Mouse (Mus musculus) large intestine, adult 2 months (tissue): ENCODE measurements around the gene Ranbp3. TPM values are rescaled to one million over a fixed set of nuclear protein-coding genes. Genes with fewer than 3 reads are reported as not detected.

ENCODE experiments used
- DNase-seq: peaks from one replicate; pipeline ENCODE4 v3.0.0-alpha.2; 2012; ENCODE audit warnings: low read depth, low spot score
- WGBS: fragments of 180-500 bp; shearing (Covaris S2); methylation state at CpG from one replicate; pipeline ENCODE4 v1.1.7; 2018; 5-methylcytosine and 5-hydroxymethylcytosine counted together
- polyA plus RNA-seq: library from polyadenylated mRNA; depleted of rRNA; stranded (reverse); fragments of >200 nt; gene quantifications from 2 replicates; pipeline ENCODE4 v1.2.3, GENCODE M21; 2012

Gene Ranbp3
- polyA plus RNA-seq, 1 experiment = 62.5 TPM

GRCm38 (mm10) chr17:56717363-56718058, 44.4 kb downstream of the Ranbp3 start, which contains the start of the genes Ndufa11 and Vmac:
TSS of gene Ndufa11 (plus strand) at chr17:56717767.
TSS of gene Vmac (minus strand) at chr17:56718022.
- DNase-seq = peak; percentile 94
- under 1% methylated on average over 59 of the region's 59 CpGs for WGBS

GRCm38 (mm10) chr17:56722441-56722840, 49.3 kb downstream of the Ranbp3 start:
- WGBS = 63% methylated on average over 5 of the region's 5 CpGs
- no peak for DNase-seq

DNA sequence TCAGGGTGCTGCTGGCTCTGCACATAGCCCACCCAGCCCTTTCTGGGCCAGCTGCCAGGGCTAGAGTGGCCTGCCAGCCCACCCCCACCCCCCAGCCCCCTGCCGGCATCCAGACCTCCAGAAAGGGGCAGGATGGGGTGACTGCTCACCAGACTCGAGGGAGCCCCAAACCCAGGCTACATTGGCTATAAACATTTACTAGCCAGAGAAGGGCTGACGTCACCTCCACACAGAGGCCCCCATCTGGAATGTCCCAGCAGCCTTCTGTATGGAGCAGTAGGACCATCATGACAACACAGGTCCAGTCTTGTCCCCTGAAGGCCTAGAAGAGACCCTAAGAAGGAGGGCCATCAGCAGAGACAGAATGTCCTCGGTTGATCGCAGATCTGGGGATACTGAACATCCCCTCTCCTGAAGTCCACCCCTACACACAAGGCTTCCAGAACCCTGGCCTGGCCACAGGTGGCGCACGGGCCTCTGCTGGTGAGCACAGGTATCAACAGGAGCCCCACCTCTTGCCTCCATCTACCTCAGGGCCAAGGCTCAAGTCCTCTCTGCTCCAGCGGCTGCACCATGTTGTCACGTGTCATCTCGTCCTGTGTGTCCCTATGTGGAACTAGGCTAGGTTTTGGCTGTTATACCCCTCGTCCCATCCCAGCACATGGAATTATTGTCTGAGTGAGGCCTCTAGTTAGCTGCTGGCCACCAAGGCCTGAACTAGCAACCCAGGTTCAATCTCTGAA, 50.5 kb downstream of the Ranbp3 start:
- WGBS = 78% methylated on average over 11 of the region's 11 CpGs
- DNase-seq = no peak

DNA sequence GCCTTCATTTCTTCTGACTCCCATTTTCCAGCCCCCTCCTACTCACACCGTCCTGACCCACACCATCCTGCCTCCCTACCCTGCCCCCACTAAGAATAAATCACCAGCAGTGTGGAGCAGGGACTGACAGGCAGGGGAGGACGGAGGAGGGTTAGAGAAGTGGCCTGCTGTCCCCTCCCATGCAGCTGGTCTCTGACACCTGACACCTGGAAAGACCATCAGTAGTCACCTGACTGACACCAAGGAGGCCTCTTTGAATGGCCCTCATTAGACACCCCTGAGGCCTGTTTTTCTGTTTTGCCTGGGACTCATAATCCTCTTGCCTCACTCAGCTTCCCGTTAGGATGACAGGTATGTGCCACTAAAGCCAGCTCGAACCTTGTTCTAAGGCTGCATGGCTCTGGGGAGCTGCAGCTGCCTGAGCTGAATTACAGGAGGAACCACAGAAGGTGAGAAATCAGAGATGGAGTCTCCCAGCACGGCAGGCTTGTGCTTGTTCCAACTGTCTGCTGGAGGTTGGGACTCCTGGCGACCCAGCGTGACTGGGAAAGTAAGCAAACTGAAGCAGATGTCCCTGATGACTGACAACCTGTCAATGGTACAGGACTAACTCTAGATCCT, 54.0 kb downstream of the Ranbp3 start:
- DNase-seq = no peak
- WGBS = 26% methylated on average over 7 of the region's 7 CpGs

DNA sequence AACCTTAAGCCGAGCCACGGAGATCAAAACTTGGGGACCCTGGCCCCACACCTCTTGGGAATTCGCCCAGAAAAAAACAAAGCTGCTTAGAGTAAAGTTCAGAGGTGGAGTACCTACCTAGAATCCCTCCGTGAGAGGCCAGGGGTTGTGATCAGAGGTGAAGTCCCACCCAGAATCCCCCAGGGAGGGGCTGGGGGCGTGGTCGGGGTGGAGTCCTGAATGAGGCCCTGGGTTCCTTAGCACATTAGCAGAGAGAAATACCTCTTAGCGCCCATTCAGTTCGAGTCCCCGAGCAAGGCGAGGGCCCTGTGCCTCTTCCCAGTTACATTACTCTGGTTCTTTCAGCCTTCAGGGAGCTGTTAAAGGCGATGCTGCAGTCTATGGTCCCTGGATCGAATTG, 54.6 kb downstream of the Ranbp3 start:
- no peak for DNase-seq
- WGBS = 17% methylated on average over 12 of the region's 12 CpGs

DNA sequence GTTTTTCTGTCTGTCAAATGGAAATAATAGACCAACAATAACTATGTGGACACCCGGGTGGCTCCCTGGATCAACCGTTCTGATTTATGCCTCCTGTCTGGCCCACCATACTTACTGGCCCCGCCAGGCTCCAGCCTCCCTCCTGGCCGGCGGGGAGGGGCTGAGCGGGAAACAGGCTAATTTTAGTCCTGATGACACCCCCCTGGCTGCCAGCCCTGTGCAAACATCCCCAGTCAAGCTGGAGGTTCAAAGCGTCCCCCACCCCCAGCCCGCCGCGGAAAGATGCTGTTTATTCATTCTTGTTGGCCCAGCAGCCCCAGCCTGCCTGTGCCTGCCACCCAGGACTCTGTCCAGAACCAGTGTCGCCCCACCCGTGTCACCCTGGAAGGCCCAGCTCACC, 55.0 kb downstream of the Ranbp3 start:
- no peak for DNase-seq
- 17% methylated on average over 12 of the region's 12 CpGs for WGBS

DNA sequence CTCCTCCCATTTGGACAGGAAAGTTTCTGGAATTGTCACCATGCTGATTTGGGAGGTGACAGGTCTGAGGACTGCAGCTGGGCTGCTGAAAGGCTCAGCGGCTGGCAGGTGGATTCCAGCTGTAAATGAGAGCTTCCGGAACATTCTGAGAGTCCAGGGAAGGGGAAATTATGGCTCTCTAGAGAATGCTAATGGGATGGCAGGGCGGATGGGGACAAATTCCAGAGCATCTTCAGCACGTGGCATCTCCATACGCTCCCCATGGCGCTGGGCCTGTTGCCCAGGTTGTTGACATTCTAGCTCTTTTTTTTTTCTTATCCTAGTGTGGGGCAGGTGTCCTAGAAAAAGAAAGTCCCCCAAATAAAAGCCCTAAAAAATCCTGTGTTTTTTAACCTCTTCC, 56.1 kb downstream of the Ranbp3 start:
- DNase-seq = no peak
- WGBS = 24% methylated on average over 6 of the region's 6 CpGs

DNA sequence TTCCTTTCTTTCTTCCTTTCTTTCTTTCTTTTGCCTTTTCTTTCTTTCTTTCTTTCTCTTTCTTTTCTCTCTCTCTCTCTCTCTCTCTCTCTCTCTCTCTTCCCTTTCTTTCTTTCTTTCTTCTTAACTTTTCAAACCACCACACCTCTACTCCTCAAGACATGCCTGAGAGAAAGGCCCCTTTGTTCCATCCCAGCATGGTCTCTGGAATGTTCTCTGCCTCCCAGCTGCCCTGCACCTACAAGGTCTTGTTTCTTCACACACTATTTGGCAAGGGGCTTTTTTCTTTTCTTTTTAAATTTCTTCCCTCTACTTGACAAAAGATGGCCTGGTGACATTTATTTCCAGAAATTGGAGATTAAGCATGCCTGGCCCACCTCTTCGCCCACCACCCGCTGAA, 56.6 kb downstream of the Ranbp3 start:
- DNase-seq = no peak
- 77% methylated on average over 2 of the region's 2 CpGs for WGBS

GRCm38 (mm10) chr17:56736534-56736933, 63.4 kb downstream of the Ranbp3 start:
- 41% methylated on average over 8 of the region's 8 CpGs for WGBS
- no peak for DNase-seq

GRCm38 (mm10) chr17:56738221-56738620, 65.1 kb downstream of the Ranbp3 start:
- DNase-seq = no peak
- WGBS = 76% methylated on average over 10 of the region's 10 CpGs

- WGBS = 80% methylated on average over 17 of the region's 17 CpGs
- no peak for DNase-seq
These were observed 67.2 kb downstream of the Ranbp3 start for GRCm38 (mm10) chr17:56740118-56740787.

- WGBS = 79% methylated on average over 17 of the region's 17 CpGs
These were observed 67.7 kb downstream of the Ranbp3 start for GRCm38 (mm10) chr17:56740788-56741160.

GRCm38 (mm10) chr17:56744173-56744572, 71.1 kb downstream of the Ranbp3 start:
- 38% methylated on average over 5 of the region's 5 CpGs for WGBS
- no peak for DNase-seq

More at GRCm38 (mm10) chr17:56740788-56741160, 67.7 kb downstream of the Ranbp3 start:
- no peak for DNase-seq

- DNase-seq = no peak
- WGBS = 62% methylated on average over 71 of the region's 71 CpGs
These were observed 78.4 kb downstream of the Ranbp3 start for GRCm38 (mm10) chr17:56751404-56752072.

GRCm38 (mm10) chr17:56753452-56753851, 80.4 kb downstream of the Ranbp3 start:
- no peak for DNase-seq
- 21% methylated on average over 15 of the region's 15 CpGs for WGBS

- WGBS = 26% methylated on average over 36 of the region's 36 CpGs
- DNase-seq = no peak
These were observed 81.4 kb downstream of the Ranbp3 start for GRCm38 (mm10) chr17:56754271-56755185.

- DNase-seq = no peak
- WGBS = 1% methylated on average over 51 of the region's 51 CpGs
These were observed 83.8 kb downstream of the Ranbp3 start for GRCm38 (mm10) chr17:56756703-56757399.
